Mouse (Mus musculus): ENCODE measurements around the gene Ddah2. TPM values are rescaled to one million over a fixed set of nuclear protein-coding genes. Genes with fewer than 3 reads are reported as not detected.

Gene Ddah2
- total and polyA plus RNA-seq, 3 experiments: 8.6 to 11.1 TPM; not detected in 1

DNA sequence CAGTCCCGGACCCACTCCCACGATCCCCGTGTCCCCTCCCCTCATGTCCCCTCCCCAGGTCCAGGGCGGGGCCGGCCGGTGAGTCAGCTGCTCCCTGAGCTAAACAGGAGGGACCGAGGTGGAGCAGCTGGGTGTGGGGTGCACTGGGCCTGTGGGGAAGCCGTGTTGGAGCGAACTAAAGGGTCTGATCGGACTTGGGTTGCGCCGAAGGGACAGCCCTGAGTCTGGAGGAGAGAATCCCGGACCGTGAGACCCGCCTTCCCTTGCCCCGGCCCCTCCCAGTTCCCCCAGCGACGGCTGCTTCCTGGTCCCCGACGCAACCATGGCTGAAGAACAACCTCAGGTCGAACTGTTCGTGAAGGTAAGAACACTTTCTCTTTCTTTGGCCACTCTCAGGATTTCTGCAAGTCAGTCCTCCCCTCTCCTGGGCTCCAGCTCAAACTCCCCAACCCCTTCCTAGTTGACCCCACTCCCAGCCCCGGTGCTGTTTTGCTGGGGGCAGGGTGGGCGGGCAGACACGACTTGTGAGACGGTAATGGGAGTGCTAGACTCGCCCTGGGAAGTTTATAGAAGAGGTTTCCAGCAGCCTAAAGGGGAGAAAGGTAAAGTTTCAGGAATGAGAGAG, 8.6 kb upstream of the Ddah2 start:
- TF ChIP-seq NELFE (IDR thresholded peaks at IDR 0.05; ENCODE audit: low read depth, low read length) (peak; percentile 57), EP300 (IDR thresholded peaks at IDR 0.05; ENCODE audit: low read depth in 1 of 2, low read length in 2 of 2) (0 out of 4 replicates have a peak, but pooled peaks of 1 of the 2 experiments have one; percentile 3), SIN3A (IDR thresholded peaks at IDR 0.05; ENCODE audit: low read length) (peak; percentile 19), UBTF (IDR thresholded peaks at IDR 0.05; ENCODE audit: borderline replicate concordance, insufficient read depth, low read depth, low read length) (0 out of 2 replicates have a peak, but pooled peaks have one; percentile 47), ETS1 (IDR thresholded peaks at IDR 0.05; ENCODE audit: low read depth, low read length) (peak; percentile 17; the same call in 1 of the 2 replicates), TAL1 (IDR thresholded peaks at IDR 0.05; ENCODE audit: low read length) (no peak), RCOR1 (IDR thresholded peaks at IDR 0.05; ENCODE audit: low read depth, low read length) (no peak), ZMIZ1 (IDR thresholded peaks at IDR 0.05; ENCODE audit: low read depth, low read length) (0 out of 2 replicates have a peak, but pooled peaks have one; percentile 15), TBP (IDR thresholded peaks at IDR 0.05; ENCODE audit: low read depth, low read length) (no peak), ELF1 (IDR thresholded peaks at IDR 0.05; ENCODE audit: low read depth, low read length) (peak; percentile 84), MXI1 (IDR thresholded peaks at IDR 0.05; ENCODE audit: low read depth, low read length) (no peak), MAZ (IDR thresholded peaks at IDR 0.05; ENCODE audit: low read depth, low read length) (peak; percentile 66), HCFC1 (IDR thresholded peaks at IDR 0.05; ENCODE audit: low read depth, low read length) (peak; percentile 51; the same call in 1 of the 2 replicates), GATA1 (IDR thresholded peaks at IDR 0.05; ENCODE audit: low read depth, low read length) (no peak), POLR2A (IDR thresholded peaks at IDR 0.05; ENCODE audit: control insufficient read depth in 1 of 2, insufficient read depth in 1 of 2, low read depth in 1 of 2, low read length in 2 of 2, poor library complexity in 1 of 2) (peak; percentile 60 to 69; a peak in 2 of 4 replicates)
- H3K4me1 ChIP-seq (ENCODE audit: control insufficient read depth in 1 of 2, insufficient read depth in 2 of 2, low read length in 2 of 2): peaks cover 3 to 34% of the 10 kb centered on the region in 2 experiments; a peak in 3 of 4 replicates

DNA sequence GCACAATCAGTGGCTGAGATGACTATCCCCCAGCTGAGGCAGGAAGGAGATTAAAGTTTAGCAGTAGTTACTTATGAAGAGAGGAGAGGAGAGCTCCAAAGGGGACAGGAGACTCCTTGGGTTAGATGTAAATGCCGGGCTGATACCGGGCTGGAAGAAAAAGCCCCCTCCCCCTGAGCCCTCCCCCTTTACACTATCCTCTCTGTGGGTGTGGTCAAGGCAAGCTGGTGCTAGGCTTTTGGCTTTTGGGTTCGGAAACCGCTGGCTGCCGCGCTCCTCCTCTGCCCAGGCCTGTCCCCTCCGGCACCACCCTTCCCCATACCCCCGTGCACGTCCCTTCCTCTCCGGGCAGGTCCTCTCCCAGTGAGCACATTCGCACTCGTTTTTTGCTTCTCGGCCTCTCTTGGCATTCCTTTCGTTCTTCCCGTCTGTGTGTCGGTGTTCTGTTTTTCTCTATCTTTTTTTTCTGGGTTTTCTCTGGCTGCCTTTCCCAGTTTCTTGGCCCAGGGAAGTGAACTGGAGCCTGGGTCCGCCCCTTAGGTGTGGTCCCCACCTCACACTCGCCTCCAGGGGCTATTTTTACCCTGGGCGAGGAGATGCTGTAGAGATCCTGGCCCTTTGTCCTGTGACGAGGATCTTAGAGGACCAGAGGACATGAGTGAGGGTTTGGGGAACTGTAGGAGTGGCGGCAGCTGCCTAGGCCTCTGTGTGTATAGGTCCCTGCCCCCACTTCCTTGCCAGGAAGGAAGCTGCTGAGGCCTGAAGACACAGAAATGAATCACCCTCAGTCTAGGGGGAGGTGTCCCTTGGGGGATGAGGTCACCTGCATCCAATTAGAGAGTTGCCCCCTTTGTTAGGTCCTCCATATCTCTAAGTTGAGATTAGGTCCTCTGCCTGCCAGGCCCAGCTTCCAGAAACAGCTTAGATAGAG, 7.4 kb upstream of the Ddah2 start:
- Histone ChIP-seq H3K27me3 (ENCODE audit: control insufficient read depth in 1 of 2, insufficient read depth in 2 of 2, low read length in 2 of 2) (no peaks in the 10 kb centered on the region), H3K27ac (ENCODE audit: control insufficient read depth, low read depth, low read length) (peak overlapping the region; percentile 97), H3K4me1 (ENCODE audit: control insufficient read depth in 1 of 2, insufficient read depth in 2 of 2, low read length in 2 of 2) (peaks cover 0 to 26% of the 10 kb centered on the region in 2 experiments; a peak in 2 of 4 replicates), H3K9ac (ENCODE audit: control insufficient read depth, low read depth, low read length, poor library complexity, severe bottlenecking) (peak overlapping the region; percentile 90), H3K36me3 (ENCODE audit: control insufficient read depth in 1 of 2, insufficient read depth in 2 of 2, low read length in 2 of 2) (peaks cover 8 to 27% of the 10 kb centered on the region in 2 experiments), H3K9me3 (replicated peaks; ENCODE audit: insufficient read depth, low read length) (no peaks in the 10 kb centered on the region), H3K4me3 (ENCODE audit: control insufficient read depth in 1 of 2, insufficient read depth in 1 of 2, low read depth in 2 of 2, low read length in 2 of 2) (peak overlapping the region; percentile 76 to 87), H3K79me2 (ENCODE audit: control insufficient read depth, insufficient read depth, low read length, poor library complexity) (peaks cover 42% of the 10 kb centered on the region)
- DNase-seq (ENCODE audit: low read depth, low spot score): peak; percentile 98
- TF ChIP-seq GABPA (IDR thresholded peaks at IDR 0.05; ENCODE audit: low read depth, low read length) (0 out of 2 replicates have a peak, but pooled peaks have one; percentile 27), BHLHE40 (IDR thresholded peaks at IDR 0.05; ENCODE audit: borderline replicate concordance, low read depth, low read length) (no peak; the same call in 1 of the 2 replicates), MXI1 (IDR thresholded peaks at IDR 0.05; ENCODE audit: low read depth, low read length) (peak; percentile 62; the same call in 1 of the 2 replicates), ZKSCAN1 (IDR thresholded peaks at IDR 0.05; ENCODE audit: low read depth, low read length) (no peak), SMC3 (IDR thresholded peaks at IDR 0.05; ENCODE audit: low read depth, low read length) (no peak; the same call in 1 of the 2 replicates), MEF2A (IDR thresholded peaks at IDR 0.05; ENCODE audit: extremely low read depth, insufficient replicate concordance, low read depth, low read length, poor library complexity, severe bottlenecking) (no peak), TCF12 (IDR thresholded peaks at IDR 0.05; ENCODE audit: low read depth, low read length) (no peak; the same call in 1 of the 2 replicates), ZC3H11A (IDR thresholded peaks at IDR 0.05; ENCODE audit: low read depth, low read length) (0 out of 2 replicates have a peak, but pooled peaks have one; percentile 16), SIN3A (IDR thresholded peaks at IDR 0.05; ENCODE audit: low read length) (peak; percentile 87), GATA1 (IDR thresholded peaks at IDR 0.05; ENCODE audit: low read depth, low read length) (peak; percentile 67), TBP (IDR thresholded peaks at IDR 0.05; ENCODE audit: low read depth, low read length) (peak; percentile 90), MYB (IDR thresholded peaks at IDR 0.05; ENCODE audit: low read depth, low read length) (0 out of 2 replicates have a peak, but pooled peaks have one; percentile 16), MYC (IDR thresholded peaks at IDR 0.05; ENCODE audit: low read depth, low read length) (peak; percentile 60; the same call in 1 of the 2 replicates), JUND (IDR thresholded peaks at IDR 0.05; ENCODE audit: low read depth, low read length) (peak; percentile 67; the same call in 1 of the 2 replicates), UBTF (IDR thresholded peaks at IDR 0.05; ENCODE audit: borderline replicate concordance, insufficient read depth, low read depth, low read length) (no peak), CHD1 (IDR thresholded peaks at IDR 0.05; ENCODE audit: low read depth, low read length) (peak; percentile 96)

More for the DNA sequence above, 8.6 kb upstream of the Ddah2 start:
- H3K36me3 ChIP-seq (ENCODE audit: control insufficient read depth in 1 of 2, insufficient read depth in 2 of 2, low read length in 2 of 2): peaks cover 4 to 28% of the 10 kb centered on the region in 2 experiments
- DNase-seq (ENCODE audit: low read depth, low spot score): peak; percentile 87
- H3K27me3 ChIP-seq (ENCODE audit: control insufficient read depth in 1 of 2, insufficient read depth in 2 of 2, low read length in 2 of 2): no peaks in the 10 kb centered on the region
- no peaks in the 10 kb centered on the region for H3K9me3 ChIP-seq (replicated peaks; ENCODE audit: insufficient read depth, low read length)
- H3K27ac ChIP-seq (ENCODE audit: control insufficient read depth, low read depth, low read length): peak overlapping the region; percentile 97
- peaks cover 42% of the 10 kb centered on the region for H3K79me2 ChIP-seq (ENCODE audit: control insufficient read depth, insufficient read depth, low read length, poor library complexity)
- H3K9ac ChIP-seq (ENCODE audit: control insufficient read depth, low read depth, low read length, poor library complexity, severe bottlenecking): peak overlapping the region; percentile 90
- H3K4me3 ChIP-seq (ENCODE audit: control insufficient read depth in 1 of 2, insufficient read depth in 1 of 2, low read depth in 2 of 2, low read length in 2 of 2): peak overlapping the region; percentile 76 to 87

All from MEL (cell line).